Mouse (Mus musculus) c-Kit-positive CD71-positive TER-119-negative erythroid progenitor cells, embryonic 14.5 days (primary cell): Measurements from ENCODE around the gene Tdrd7.
A peak's percentile ranks its signal among the peaks of the same experiment; 100 is the strongest.

Experiments used
- DNase-seq: peaks from one replicate; pipeline ENCODE4 v3.0.0-alpha.2; 2013; ENCODE audit warnings: low read depth

Tdrd7 gene

GRCm38 (mm10) chr4:45964771-45965439 lies at the start of gene Tdrd7:
TSS of gene Tdrd7 (plus strand) at chr4:45965334.
- no peak for DNase-seq

- DNase-seq = no peak
Measured at GRCm38 (mm10) chr4:45917091-45917490, 48.0 kb upstream of the Tdrd7 start.

- no peak for DNase-seq
Measured at GRCm38 (mm10) chr4:45921663-45922435, 43.3 kb upstream of the Tdrd7 start.

- DNase-seq = no peak
Measured at GRCm38 (mm10) chr4:45924011-45924410, 41.1 kb upstream of the Tdrd7 start.

GRCm38 (mm10) chr4:45928561-45928960 lies 36.6 kb upstream of the Tdrd7 start:
- DNase-seq = no peak

- peak; percentile 9 for DNase-seq
Measured at GRCm38 (mm10) chr4:45941628-45942044, 23.5 kb upstream of the Tdrd7 start.

- no peak for DNase-seq
Measured at GRCm38 (mm10) chr4:45947729-45948128, 17.4 kb upstream of the Tdrd7 start.

- DNase-seq = no peak
Measured at GRCm38 (mm10) chr4:45949109-45949848, 15.9 kb upstream of the Tdrd7 start.

GRCm38 (mm10) chr4:45951830-45952229 lies 13.3 kb upstream of the Tdrd7 start:
- DNase-seq = no peak

GRCm38 (mm10) chr4:45953025-45953919 lies 11.9 kb upstream of the Tdrd7 start:
- DNase-seq = no peak

GRCm38 (mm10) chr4:45955235-45955634 lies 9.9 kb upstream of the Tdrd7 start:
- DNase-seq = no peak

- no peak for DNase-seq
Measured at GRCm38 (mm10) chr4:45956131-45956530, 9.0 kb upstream of the Tdrd7 start.

- no peak for DNase-seq
Measured at GRCm38 (mm10) chr4:45956706-45957105, 8.4 kb upstream of the Tdrd7 start.

- no peak for DNase-seq
Measured at GRCm38 (mm10) chr4:45965737-45966447, 758 bp downstream of the Tdrd7 start.

GRCm38 (mm10) chr4:45966716-45967115 lies 1.6 kb downstream of the Tdrd7 start:
- DNase-seq = no peak

GRCm38 (mm10) chr4:45967479-45968341 lies 2.6 kb downstream of the Tdrd7 start:
- no peak for DNase-seq

- no peak for DNase-seq
Measured at GRCm38 (mm10) chr4:45969051-45969450, 3.9 kb downstream of the Tdrd7 start.

- no peak for DNase-seq
Measured at GRCm38 (mm10) chr4:45970048-45970560, 5.0 kb downstream of the Tdrd7 start.

GRCm38 (mm10) chr4:45971806-45972447 lies 6.8 kb downstream of the Tdrd7 start:
- peak; percentile 69 for DNase-seq
